Mouse (Mus musculus) gastrocnemius, adult 2 months (tissue): ENCODE measurements around the gene Mecr. TPM values are rescaled to one million over a fixed set of nuclear protein-coding genes. Genes with fewer than 3 reads are reported as not detected.
"Not testable (repeated sequence)": the region's sequence is repeated elsewhere in the genome, so short reads cannot be mapped to it uniquely, and the experiment has no call there.

Experiments used
- DNase-seq: peaks from one replicate; pipeline ENCODE4 v3.0.0; 2022
- H3K27ac ChIP-seq: fragments of 200-600 bp; 2 replicates; pipeline ENCODE4 v1.8.1; 2022; ENCODE audit warnings: mild to moderate bottlenecking
- H3K4me3 ChIP-seq: fragments of 200-600 bp; 2 replicates; pipeline ENCODE4 v1.8.1; 2022; ENCODE audit warnings: mild to moderate bottlenecking, moderate library complexity
- CTCF ChIP-seq: fragments of 200-600 bp; IDR thresholded peaks from 2 replicates; pipeline ENCODE4 v1.8.1; 2022; ENCODE audit warnings: antibody characterized with exemption, mild to moderate bottlenecking, moderate library complexity
- intact Hi-C: fragments of 180-260 bp; cut with DNase I; formaldehyde crosslinking; loops from one replicate; pipeline ENCODE4 v1.15.1; 2025
- long read RNA-seq, 2 experiments: library from polyadenylated mRNA; stranded (forward); transcript quantifications; one replicate each; pipeline ENCODE4 v2.0.0; 2021
- total RNA-seq, 2 experiments: library from RNA; stranded (reverse); gene quantifications; 2 replicates each; pipeline ENCODE4 v1.2.3; 2021

The Mecr gene
- 10 to 100 TPM; 16.3 to 25.4 TPM for total RNA-seq
- long read RNA-seq, experiment 1, transcript Mecr-201 (10 exons, 1,337 nt), result major isoform, 21 of 24 reads
- long read RNA-seq, experiment 1, partial matches to known transcripts, result 1 of 24 reads
- long read RNA-seq, experiment 1, other reads (novel, unspliced or antisense), result 1 of 24 reads
- long read RNA-seq, experiment 2, transcript Mecr-201 (10 exons, 1,337 nt), result major isoform, 21 of 24 reads
- long read RNA-seq, experiment 2, partial matches to known transcripts, result 0 of 24 reads
- long read RNA-seq, experiment 2, other reads (novel, unspliced or antisense), result 3 of 24 reads

GRCm38 (mm10) chr4:131843290-131843743, at the start of gene Mecr:
Gene Mecr (plus strand): TSS chr4:131843470.
- no peak for TF ChIP-seq CTCF
- intact Hi-C loops, result no loop called here
- Histone ChIP-seq H3K27ac (peak within 1 kb of the TSS; percentile 88), H3K4me3 (peak within 1 kb of the TSS; percentile 90)
- peak; percentile 94 for DNase-seq

- no peak overlapping the region for H3K4me3 ChIP-seq
- no peak overlapping the region for H3K27ac ChIP-seq
- TF ChIP-seq CTCF, result no peak
- intact Hi-C loops, result no loop called here
- DNase-seq, result no peak
These were observed 46.8 kb upstream of the Mecr start for GRCm38 (mm10) chr4:131796312-131797080.

GRCm38 (mm10) chr4:131797483-131797882, 45.8 kb upstream of the Mecr start:
- H3K27ac ChIP-seq, result no peak overlapping the region
- intact Hi-C loops, result no loop called here
- no peak overlapping the region for H3K4me3 ChIP-seq
- DNase-seq, result peak; percentile 69
- TF ChIP-seq CTCF, result no peak

GRCm38 (mm10) chr4:131797920-131798319, 45.4 kb upstream of the Mecr start:
- no peak for DNase-seq
- TF ChIP-seq CTCF, result no peak
- intact Hi-C loops, result no loop called here
- no peak overlapping the region for H3K27ac ChIP-seq
- H3K4me3 ChIP-seq, result no peak overlapping the region

- no peak for TF ChIP-seq CTCF
- intact Hi-C loops, result no loop called here
- Histone ChIP-seq H3K27ac (no peak overlapping the region), H3K4me3 (no peak overlapping the region)
- DNase-seq, result no peak
These were observed 44.3 kb upstream of the Mecr start for GRCm38 (mm10) chr4:131798968-131799367.

- no peak overlapping the region for H3K4me3 ChIP-seq
- H3K27ac ChIP-seq, result no peak overlapping the region
- intact Hi-C loops, result no loop called here
- no peak for DNase-seq
- TF ChIP-seq CTCF, result no peak
These were observed 39.4 kb upstream of the Mecr start for GRCm38 (mm10) chr4:131803846-131804245.

GRCm38 (mm10) chr4:131804732-131805131, 38.5 kb upstream of the Mecr start:
- H3K4me3 ChIP-seq, intact Hi-C loops, H3K27ac ChIP-seq, DNase-seq: not testable (repeated sequence)

GRCm38 (mm10) chr4:131805255-131805654, 38.0 kb upstream of the Mecr start:
- no peak for DNase-seq
- intact Hi-C loops, result no loop called here
- Histone ChIP-seq H3K27ac (no peak overlapping the region), H3K4me3 (no peak overlapping the region)
- no peak for TF ChIP-seq CTCF

- DNase-seq, result no peak
- Histone ChIP-seq H3K27ac (no peak overlapping the region), H3K4me3 (no peak overlapping the region)
- TF ChIP-seq CTCF, result no peak
- intact Hi-C loops, result no loop called here
These were observed 30.8 kb upstream of the Mecr start for GRCm38 (mm10) chr4:131812458-131812857.

- no peak for TF ChIP-seq CTCF
- no peak overlapping the region for H3K4me3 ChIP-seq
- no peak for DNase-seq
- intact Hi-C loops, result no loop called here
- H3K27ac ChIP-seq, result no peak overlapping the region
These were observed 29.5 kb upstream of the Mecr start for GRCm38 (mm10) chr4:131813798-131814197.

- intact Hi-C loops, result no loop called here
- no peak for DNase-seq
- no peak for TF ChIP-seq CTCF
- H3K27ac ChIP-seq, result no peak overlapping the region
- H3K4me3 ChIP-seq, result no peak overlapping the region
These were observed 28.4 kb upstream of the Mecr start for GRCm38 (mm10) chr4:131814869-131815268.

GRCm38 (mm10) chr4:131815774-131816173, 27.5 kb upstream of the Mecr start:
- TF ChIP-seq CTCF, result no peak
- no peak overlapping the region for H3K4me3 ChIP-seq
- H3K27ac ChIP-seq, result no peak overlapping the region
- DNase-seq, result no peak
- intact Hi-C loops, result no loop called here

GRCm38 (mm10) chr4:131818926-131819325, 24.3 kb upstream of the Mecr start:
- intact Hi-C loops, result no loop called here
- DNase-seq, result no peak
- Histone ChIP-seq H3K27ac (no peak overlapping the region), H3K4me3 (no peak overlapping the region)
- TF ChIP-seq CTCF, result no peak
